Mouse (Mus musculus) myocyte (in vitro differentiated cells): ENCODE measurements around the gene Ndufa11.

Experiments used
- E2F4 ChIP-seq: IDR thresholded peaks from one replicate; pipeline ENCODE4 v1.6.1; 2011; ENCODE audit warnings: mild to moderate bottlenecking, control low read depth, moderate library complexity; ENCODE audit not compliant: insufficient read depth
- MAX ChIP-seq: IDR thresholded peaks from one replicate; pipeline ENCODE4 v1.6.1; 2011; ENCODE audit warnings: low read depth, mild to moderate bottlenecking, control low read depth
- MYOD1 ChIP-seq, 3 experiments: IDR thresholded peaks; one replicate each; pipeline ENCODE4 v1.6.1; 2011; ENCODE audit warnings: control low read depth in 2 of 3, low read depth in 2 of 3, mild to moderate bottlenecking in 2 of 3, moderate library complexity in 1 of 3; ENCODE audit not compliant: insufficient read length in 2 of 3, control insufficient read depth in 1 of 3
- MYOG ChIP-seq, 3 experiments: IDR thresholded peaks; one replicate each; pipeline ENCODE4 v1.6.1; 2011; ENCODE audit warnings: control low read depth in 2 of 3, low read depth in 2 of 3, mild to moderate bottlenecking in 2 of 3; ENCODE audit not compliant: insufficient read length in 2 of 3, control insufficient read depth in 1 of 3, insufficient read depth in 1 of 3
- POLR2A ChIP-seq: IDR thresholded peaks from one replicate; pipeline ENCODE4 v1.6.1; 2011; ENCODE audit warnings: low read depth, mild to moderate bottlenecking, control low read depth, moderate library complexity; ENCODE audit not compliant: insufficient read length
- POLR2AphosphoS2 ChIP-seq: IDR thresholded peaks from one replicate; pipeline ENCODE4 v1.6.1; 2011; ENCODE audit warnings: low read depth, control low read depth; ENCODE audit not compliant: insufficient read length
- REST ChIP-seq: IDR thresholded peaks from one replicate; pipeline ENCODE4 v1.6.1; 2011; ENCODE audit warnings: mild to moderate bottlenecking, control low read depth, moderate library complexity; ENCODE audit not compliant: insufficient read depth, insufficient read length
- SRF ChIP-seq: IDR thresholded peaks from one replicate; pipeline ENCODE4 v1.6.1; 2011; ENCODE audit warnings: low read depth; ENCODE audit not compliant: control insufficient read depth, insufficient read length
- TCF12 ChIP-seq: IDR thresholded peaks from one replicate; pipeline ENCODE4 v1.6.1; 2011; ENCODE audit warnings: mild to moderate bottlenecking, control low read depth; ENCODE audit not compliant: poor library complexity, insufficient read depth, severe bottlenecking
- USF1 ChIP-seq: IDR thresholded peaks from one replicate; pipeline ENCODE4 v1.6.1; 2011; ENCODE audit warnings: low read depth, mild to moderate bottlenecking, control low read depth, moderate library complexity

DNA sequence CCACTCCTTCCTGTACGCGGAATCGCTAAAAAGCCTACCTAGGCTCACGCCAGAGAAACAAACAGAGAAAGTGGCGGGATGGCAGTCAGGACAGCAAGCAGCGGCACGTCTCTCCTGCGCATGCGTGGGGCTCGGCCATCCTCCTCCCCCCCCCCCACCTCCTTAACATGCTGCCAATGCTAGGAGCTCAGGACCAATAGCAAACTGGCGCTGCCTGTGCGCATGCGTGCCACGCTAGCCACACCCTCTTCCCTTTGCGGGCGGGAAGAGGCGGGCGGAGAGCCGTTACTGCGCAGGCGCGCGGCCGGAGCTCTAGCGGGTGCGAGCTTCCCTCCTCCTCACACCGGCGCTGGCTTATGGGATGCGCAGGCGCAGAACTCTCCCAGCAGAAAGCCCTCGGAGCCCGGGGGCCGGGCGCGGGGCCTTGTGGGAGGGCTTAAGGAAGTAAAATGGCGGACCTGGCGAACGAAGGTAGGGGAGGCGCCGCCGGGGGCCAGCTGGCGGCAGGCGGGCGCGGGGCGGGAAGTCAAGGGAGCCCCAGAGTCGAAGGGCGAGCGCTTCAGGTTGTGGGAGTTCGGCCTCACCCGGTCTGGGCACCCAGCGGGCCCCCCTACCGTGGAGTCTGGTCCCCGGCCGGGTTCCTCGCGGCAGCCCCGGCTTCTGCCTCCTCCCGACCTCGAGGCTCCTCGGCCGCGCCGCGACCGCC, 44.5 kb upstream of the Ndufa11 start, which contains the start of gene Ranbp3:
- no peak for TF ChIP-seq MYOD1 (IDR thresholded peaks at IDR 0.05; ENCODE audit: control insufficient read depth in 1 of 3, insufficient read length in 2 of 3, low read depth in 2 of 3)
- no peak for TF ChIP-seq TCF12
- no peak for TF ChIP-seq USF1
- TF ChIP-seq MAX: no peak
- peak; percentile 93 for TF ChIP-seq POLR2A
- no peak for TF ChIP-seq REST
- TF ChIP-seq MYOG (IDR thresholded peaks at IDR 0.05; ENCODE audit: control insufficient read depth in 1 of 3, insufficient read depth in 1 of 3, insufficient read length in 2 of 3, low read depth in 2 of 3): no peak
- TF ChIP-seq POLR2AphosphoS2: peak; percentile 93
- peak; percentile 56 for TF ChIP-seq E2F4
- peak; percentile 73 for TF ChIP-seq SRF
